Mouse (Mus musculus) adipocyte (in vitro differentiated cells): ENCODE measurements at regions not wholly inside any gene's neighbourhood (a gene's known extent, or its start where the extent isn't known, plus 50 kb on each side); places are given as distances from the start of the nearest gene placed in this dataset.
"Not testable (repeated sequence)": the region's sequence is repeated elsewhere in the genome, so short reads cannot be mapped to it uniquely, and the experiment has no call there.

Experiments used
- DNase-seq: peaks from one replicate; pipeline ENCODE4 v3.0.0-alpha.2; 2016; ENCODE audit warnings: low spot score

DNA sequence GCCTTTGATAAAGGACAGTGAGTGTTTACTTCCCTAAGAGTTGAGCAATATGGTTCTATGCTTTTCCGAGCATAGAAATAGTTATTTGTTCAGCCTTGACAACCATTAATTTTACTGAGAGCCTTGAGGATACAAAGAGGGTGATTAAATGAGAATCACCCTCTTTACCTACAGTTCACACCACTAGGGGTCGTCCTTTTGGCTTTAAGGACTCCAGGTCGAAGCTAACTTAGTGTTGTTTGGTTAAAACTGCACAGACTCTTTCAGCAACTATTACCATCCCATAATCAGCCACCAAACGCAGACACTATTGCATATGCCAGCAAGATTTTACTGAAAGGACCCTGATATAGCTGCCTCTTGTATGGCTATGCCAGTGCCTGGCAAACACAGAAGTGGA lies 559.2 kb upstream of the 2610301B20Rik start:
- no peak for DNase-seq

GRCm38 (mm10) chr4:10315875-10316274 lies 558.4 kb upstream of the 2610301B20Rik start:
- no peak for DNase-seq

GRCm38 (mm10) chr4:10344147-10344546 lies 530.2 kb upstream of the 2610301B20Rik start:
- no peak for DNase-seq

DNA sequence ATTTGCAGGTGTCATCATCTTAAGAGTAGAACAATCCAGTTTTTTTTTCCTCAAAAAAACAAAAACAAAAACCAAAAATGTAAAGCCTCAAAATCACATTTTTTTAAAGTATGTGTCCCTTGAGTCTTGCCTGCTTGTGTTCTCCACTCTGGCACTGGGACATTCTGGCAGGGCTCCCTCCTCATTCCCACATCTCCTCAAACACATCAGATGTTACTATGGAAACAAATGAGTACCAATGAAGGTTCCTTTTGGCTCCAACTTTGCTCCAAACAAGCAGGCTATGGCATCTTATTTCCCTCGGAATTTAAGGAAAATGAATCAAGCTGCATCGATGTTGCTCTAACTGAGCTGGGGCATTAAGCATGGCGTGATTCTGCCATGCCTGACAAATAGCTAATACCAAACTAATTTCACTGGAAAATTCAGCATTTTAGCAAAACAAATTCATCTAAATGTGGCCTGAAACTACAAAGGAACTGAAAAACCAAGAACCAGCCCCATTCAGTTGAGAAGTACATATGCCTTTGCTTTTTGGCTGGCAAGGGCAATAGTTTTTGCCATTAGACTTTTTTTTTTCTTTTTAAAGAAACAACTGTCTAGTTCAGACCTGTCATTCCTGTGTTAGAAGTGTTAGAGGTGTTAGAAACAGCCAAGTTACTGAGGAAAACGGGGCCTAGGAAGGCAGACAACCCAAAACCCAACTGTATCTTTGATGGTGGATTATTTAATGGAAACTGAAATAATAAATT lies 522.2 kb upstream of the 2610301B20Rik start:
- no peak for DNase-seq

DNA sequence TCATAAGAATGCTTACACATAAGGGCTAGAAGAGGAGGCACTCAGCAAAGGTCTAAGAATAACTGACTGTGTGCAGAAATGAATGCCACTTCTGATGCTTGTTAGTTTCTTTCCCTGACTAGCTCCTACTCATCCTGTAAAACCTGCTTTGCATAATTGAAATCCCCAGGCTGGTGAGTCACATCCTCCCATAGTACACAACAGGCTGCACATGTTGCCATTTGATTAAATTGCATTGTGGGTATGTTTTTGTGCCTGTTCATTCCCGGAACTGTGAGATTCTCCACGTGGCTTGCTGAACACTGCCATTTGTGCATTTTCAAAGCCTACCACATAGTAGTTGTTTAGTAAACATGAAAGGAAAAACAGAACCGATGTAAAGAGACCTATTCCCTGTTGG lies 516.7 kb upstream of the 2610301B20Rik start:
- no peak for DNase-seq

DNA sequence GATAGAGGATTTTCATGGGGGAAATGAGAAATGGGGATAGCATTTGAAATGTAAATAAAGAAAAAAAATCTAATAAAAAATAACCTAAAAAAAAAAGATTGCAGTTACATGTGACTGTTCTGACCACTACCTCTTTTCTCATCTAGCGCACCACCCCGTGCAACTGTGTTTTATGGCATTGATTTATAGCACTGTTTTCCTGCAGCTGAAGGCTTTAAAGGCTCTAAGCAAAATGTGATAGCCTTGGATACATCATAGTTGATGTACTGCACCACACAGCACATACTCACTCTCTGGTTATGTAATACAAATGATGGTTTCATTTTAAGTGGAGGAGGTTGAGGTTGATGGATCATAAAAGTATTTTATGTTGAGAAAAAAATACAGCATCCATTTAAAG lies 484.5 kb upstream of the 2610301B20Rik start:
- DNase-seq = no peak

DNA sequence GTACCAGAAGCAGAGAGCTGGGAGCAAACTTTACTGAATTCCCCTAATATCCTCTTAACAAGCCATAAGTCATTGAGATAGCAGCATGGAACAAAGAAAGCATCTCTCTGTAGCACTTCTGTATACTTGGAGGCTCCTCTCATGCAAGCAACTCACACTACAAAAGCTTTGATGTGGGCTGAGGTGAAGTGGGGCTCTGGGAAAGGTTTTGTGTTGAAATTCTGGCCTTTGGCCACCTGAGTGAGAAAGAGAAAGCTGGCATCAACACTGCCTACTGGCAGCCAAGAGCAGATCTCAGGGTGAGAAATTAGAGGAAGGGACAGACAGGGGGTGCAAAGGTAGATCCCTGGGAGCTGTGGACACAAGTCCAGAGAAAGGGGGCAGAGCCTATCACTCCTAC lies 477.0 kb upstream of the 2610301B20Rik start:
- DNase-seq = no peak

- DNase-seq = no peak
These were observed 476.2 kb upstream of the 2610301B20Rik start for GRCm38 (mm10) chr4:10398075-10398474.

DNA sequence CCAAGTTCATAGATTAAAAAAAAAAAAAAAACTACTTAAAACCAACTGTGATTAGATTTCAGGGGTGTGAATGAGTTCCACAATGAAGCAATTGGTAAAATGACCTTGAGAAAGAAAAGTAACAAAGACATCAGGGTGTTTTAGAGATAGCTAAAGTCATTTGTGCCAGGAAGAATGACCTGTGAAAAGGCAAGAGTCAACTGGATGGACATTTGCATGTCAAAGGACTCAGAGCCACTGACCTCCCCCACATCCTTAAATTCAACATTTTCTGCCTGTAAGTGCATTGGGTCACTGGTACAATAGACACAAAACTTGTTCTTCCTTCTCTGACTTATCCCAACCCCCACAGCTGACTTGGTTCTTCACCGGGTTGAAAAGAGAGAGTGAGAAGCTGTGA lies 474.6 kb upstream of the 2610301B20Rik start:
- no peak for DNase-seq

DNA sequence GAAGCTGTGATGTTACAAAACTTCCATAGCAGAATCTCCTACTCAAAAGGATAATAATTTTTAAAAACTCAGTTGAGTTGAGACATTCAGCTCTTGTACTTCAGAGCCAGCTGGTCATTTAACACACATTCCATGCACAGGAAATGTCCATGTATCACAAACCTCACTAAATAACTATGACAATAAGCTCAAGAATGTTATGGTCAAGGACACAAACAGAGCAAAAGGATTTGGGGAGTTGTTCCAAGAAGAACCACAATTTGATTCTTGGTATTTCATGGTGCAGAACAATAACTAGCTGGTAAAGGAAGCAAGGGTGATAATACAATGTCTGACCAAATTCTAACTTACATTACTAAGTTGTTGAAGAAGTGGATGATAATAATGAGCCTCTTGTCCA lies 471.4 kb upstream of the 2610301B20Rik start:
- no peak for DNase-seq

DNA sequence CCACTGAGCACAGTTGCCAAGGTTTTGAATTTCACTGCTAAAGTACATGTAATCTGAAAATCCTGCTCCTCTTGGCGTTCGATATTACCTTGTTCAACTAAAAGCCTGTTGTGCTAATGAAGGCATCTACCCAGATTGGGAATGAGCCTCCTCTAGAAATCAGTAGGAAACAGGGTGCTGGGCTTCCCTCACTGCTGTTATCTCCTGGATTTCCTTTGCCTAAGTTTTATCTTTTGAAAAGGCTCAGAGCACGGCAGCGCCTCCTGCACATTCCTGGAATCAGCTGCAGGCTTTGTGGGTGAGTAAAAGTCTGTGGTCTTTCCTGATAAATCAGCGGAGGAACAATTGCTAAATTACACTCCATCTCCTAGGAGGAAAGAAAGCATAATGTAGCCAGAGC lies 469.9 kb upstream of the 2610301B20Rik start:
- DNase-seq = no peak

GRCm38 (mm10) chr4:10405102-10405501 lies 469.2 kb upstream of the 2610301B20Rik start:
- no peak for DNase-seq

DNA sequence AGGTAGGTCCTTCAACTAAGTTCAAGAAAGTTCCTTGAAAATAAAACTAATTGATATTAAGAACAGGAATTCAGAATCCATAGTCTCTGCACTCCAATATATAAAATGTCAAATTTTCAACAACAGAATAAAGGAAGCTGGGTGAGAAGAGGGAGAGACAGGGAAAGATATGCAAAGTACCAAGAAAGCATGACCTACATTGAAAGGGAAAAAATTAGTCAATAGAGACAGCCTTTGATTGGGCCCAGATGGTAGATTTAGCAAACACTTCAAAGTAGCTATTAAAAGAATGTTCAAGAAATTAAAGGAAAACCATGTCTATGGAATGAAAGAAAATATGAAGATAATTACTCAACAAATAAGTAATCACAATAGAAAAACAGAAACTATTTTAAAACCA lies 460.0 kb upstream of the 2610301B20Rik start:
- no peak for DNase-seq

DNA sequence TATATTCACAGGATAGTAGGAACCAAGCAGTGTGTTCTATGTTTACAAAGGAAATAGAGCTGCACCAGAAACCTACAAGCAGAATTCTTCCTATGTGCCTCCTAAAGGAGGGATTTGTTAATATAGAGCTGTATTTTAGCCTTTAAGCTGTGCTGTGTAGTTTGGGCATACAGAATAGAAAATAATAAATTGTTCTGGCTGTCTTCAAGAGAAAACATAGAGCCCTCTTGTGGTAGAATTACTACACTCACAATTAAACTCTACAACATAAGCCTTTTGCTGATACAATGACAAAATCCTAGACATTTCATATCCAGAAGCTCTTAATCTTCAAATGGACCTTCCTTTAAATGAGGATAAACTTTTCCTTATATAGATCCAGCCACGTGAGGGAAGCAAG lies 452.9 kb upstream of the 2610301B20Rik start:
- no peak for DNase-seq

- no peak for DNase-seq
These were observed 439.9 kb upstream of the 2610301B20Rik start for GRCm38 (mm10) chr4:10434438-10434837.

GRCm38 (mm10) chr4:10439921-10440320 lies 434.4 kb upstream of the 2610301B20Rik start:
- DNase-seq = not testable (repeated sequence)

DNA sequence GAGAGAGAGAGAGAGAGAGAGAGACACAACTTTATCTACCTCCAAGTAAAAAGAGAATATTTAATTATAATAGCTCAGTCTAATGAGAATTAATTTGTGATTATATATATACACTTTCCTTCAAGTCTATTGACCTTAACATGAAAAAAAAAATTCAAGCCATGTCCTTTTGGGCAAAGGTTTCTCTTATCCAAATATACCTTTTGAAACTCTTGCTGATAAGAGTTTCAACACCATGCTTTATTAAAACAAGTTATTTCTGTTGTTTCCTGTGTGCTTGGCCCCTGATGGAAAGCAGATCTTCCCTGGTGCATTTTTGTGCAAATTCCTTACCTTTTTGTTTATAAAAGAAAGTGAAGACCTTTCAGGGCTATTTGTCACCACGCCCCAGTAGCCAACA lies 414.7 kb upstream of the 2610301B20Rik start:
- no peak for DNase-seq

- DNase-seq = no peak
These were observed 393.4 kb upstream of the 2610301B20Rik start for GRCm38 (mm10) chr4:10480936-10481335.

DNA sequence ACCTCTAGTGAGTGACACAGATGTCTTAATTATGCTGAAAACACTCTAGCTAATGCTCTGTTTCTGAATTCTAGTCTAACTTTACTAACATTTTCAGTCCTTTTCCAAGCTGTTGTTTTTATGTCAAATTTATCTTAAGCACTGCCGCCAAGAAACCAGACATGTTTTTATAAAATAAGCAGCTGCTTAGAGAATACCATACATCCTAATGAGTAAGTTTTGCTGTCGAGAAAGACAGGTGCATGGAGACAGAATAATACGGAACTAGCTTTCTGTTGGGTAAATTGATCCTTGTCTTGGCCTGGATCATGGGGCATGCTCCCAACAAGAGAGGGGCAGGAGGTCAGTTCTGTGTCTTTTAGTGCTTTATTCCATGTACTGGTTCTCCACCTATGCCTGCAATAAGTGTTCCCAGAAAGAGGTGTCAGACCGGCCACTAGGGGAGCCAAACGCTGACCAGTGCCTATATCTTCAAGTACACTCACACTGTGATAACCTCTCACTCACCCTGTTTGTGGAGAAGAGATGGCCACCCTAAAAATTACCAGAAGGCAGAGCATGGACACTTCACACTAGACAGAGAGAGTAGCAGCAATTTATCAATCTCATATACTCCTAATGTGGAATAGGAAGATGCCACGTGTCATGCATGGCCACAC lies 366.0 kb upstream of the 2610301B20Rik start:
- no peak for DNase-seq

GRCm38 (mm10) chr4:10510013-10510412 lies 364.3 kb upstream of the 2610301B20Rik start:
- no peak for DNase-seq

- no peak for DNase-seq
These were observed 323.5 kb upstream of the 2610301B20Rik start for GRCm38 (mm10) chr4:10550711-10551305.

GRCm38 (mm10) chr4:10553724-10554123 lies 320.6 kb upstream of the 2610301B20Rik start:
- no peak for DNase-seq

DNA sequence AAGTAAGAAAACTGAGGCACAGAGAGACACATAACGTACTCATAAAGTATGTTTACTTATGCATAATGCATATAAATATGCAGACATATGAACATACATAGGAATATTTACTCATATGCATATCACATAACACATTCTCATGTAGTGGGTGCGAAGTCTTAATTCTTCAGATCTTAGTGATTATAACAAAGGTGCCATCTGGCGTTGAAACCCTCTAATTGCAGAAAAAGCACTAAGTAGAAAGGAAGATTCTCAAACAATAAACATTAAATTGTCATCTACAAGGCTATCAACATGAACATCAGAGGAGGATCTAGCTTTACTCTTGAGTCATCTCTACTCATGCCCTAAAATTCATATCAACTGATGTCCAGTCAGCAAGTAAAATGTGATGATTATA lies 314.2 kb upstream of the 2610301B20Rik start:
- no peak for DNase-seq
